Mouse (Mus musculus) adrenal gland, adult 10 weeks (tissue): ENCODE results near the gene Rngtt. TPM values are rescaled to one million over a fixed set of nuclear protein-coding genes. Genes with fewer than 3 reads are reported as not detected.

Experiments used
- polyA plus RNA-seq: library from polyadenylated mRNA; stranded (reverse); fragments of 350-450 nt; fragmentation: Illumina TruSeq; extraction: RNeasy Lipid Tissue Mini Kit (QIAGEN cat#74804); gene quantifications from one replicate; pipeline ENCODE4 v1.2.3, GENCODE M21; 2014; ENCODE audit warnings: low read depth, low replicate concordance

Rngtt gene
- polyA plus RNA-seq, result 121 TPM

GRCm38 (mm10) chr4:33309764-33310757, at the start of gene Rngtt:
Rngtt (plus strand) TSS chr4:33310311.

GRCm38 (mm10) chr4:33290002-33290401, 20.1 kb upstream of the Rngtt start, which contains the start of gene Pnrc1:
Pnrc1 (minus strand) TSS chr4:33290163.

Other genes with a start within 250 kb of the Rngtt start
- not detected for gene Gabrr2, start 247.3 kb upstream of the Rngtt start, polyA plus RNA-seq
- not detected for gene Gabrr1, start 177.8 kb upstream of the Rngtt start, polyA plus RNA-seq
- gene Pm20d2, start 120.6 kb upstream of the Rngtt start, polyA plus RNA-seq, result 9.6 TPM
- gene Srsf12, start 101.3 kb upstream of the Rngtt start, polyA plus RNA-seq, result 3.0 TPM
- gene Pnrc1, start 20.1 kb upstream of the Rngtt start, polyA plus RNA-seq, result 377 TPM